Mouse (Mus musculus) liver, adult 2 months (tissue): Measurements from ENCODE around the gene Sgf29. TPM values are rescaled to one million over a fixed set of nuclear protein-coding genes. Genes with fewer than 3 reads are reported as not detected.

Experiments
- DNase-seq: peaks from one replicate; pipeline ENCODE4 v3.0.0-alpha.2; 2011; ENCODE audit warnings: low read depth, low spot score; ENCODE audit errors: extremely low read depth
- H3K27ac ChIP-seq: fragments of 200-500 bp; replicated peaks from 2 replicates; pipeline ENCODE4 v1.5.1; 2012; ENCODE audit warnings: low read depth, mild to moderate bottlenecking, control low read depth, inconsistent platforms, low read length; ENCODE audit not compliant: insufficient read depth
- H3K27me3 ChIP-seq: fragments of 200-500 bp; 2 replicates; pipeline ENCODE4 v1.6.1; 2012; ENCODE audit warnings: mild to moderate bottlenecking, moderate library complexity, low read length, inconsistent platforms; ENCODE audit not compliant: control insufficient read depth, insufficient read depth
- H3K36me3 ChIP-seq: fragments of 200-500 bp; 2 replicates; pipeline ENCODE4 v1.6.1; 2012; ENCODE audit warnings: low read length, inconsistent platforms; ENCODE audit not compliant: control insufficient read depth, insufficient read depth
- H3K4me1 ChIP-seq: fragments of 200-500 bp; 2 replicates; pipeline ENCODE4 v1.6.1; 2011; ENCODE audit warnings: low read length; ENCODE audit not compliant: control insufficient read depth, insufficient read depth
- H3K4me3 ChIP-seq: fragments of 200-500 bp; 2 replicates; pipeline ENCODE4 v1.5.1; 2011; ENCODE audit warnings: low read depth, mild to moderate bottlenecking, control low read depth, low read length, moderate library complexity; ENCODE audit not compliant: insufficient read depth
- H3K79me2 ChIP-seq: fragments of 200-500 bp; 2 replicates; pipeline ENCODE4 v1.6.1; 2012; ENCODE audit warnings: inconsistent platforms, mild to moderate bottlenecking, low read length, moderate library complexity; ENCODE audit not compliant: control insufficient read depth, insufficient read depth
- H3K9ac ChIP-seq: fragments of 200-500 bp; 2 replicates; pipeline ENCODE4 v1.6.1; 2012; ENCODE audit warnings: low read depth, mild to moderate bottlenecking, control low read depth, inconsistent platforms, low read length
- CTCF ChIP-seq: fragments of 200-500 bp; IDR thresholded peaks from 2 replicates; pipeline ENCODE4 v1.5.1; 2011; ENCODE audit warnings: low read depth, low read length, control low read depth
- POLR2A ChIP-seq: fragments of 200-500 bp; IDR thresholded peaks from 2 replicates; pipeline ENCODE4 v1.6.1; 2011; ENCODE audit warnings: low read length, control low read depth; ENCODE audit not compliant: insufficient read depth; ENCODE audit errors: extremely low read depth
- WGBS: fragments of 180-500 bp; shearing (Covaris S2); methylation state at CpG from one replicate; pipeline ENCODE4 v1.1.7; 2018; 5-methylcytosine and 5-hydroxymethylcytosine counted together
- polyA plus RNA-seq: library from polyadenylated mRNA; depleted of rRNA; stranded (reverse); fragments of >200 nt; gene quantifications from 2 replicates; pipeline ENCODE4 v1.2.3, GENCODE M21; 2012
- total RNA-seq: library from RNA; depleted of rRNA; stranded (reverse); fragments of >200 nt; gene quantifications from 2 replicates; pipeline ENCODE4 v1.2.3, GENCODE M21; 2014

The Sgf29 gene
- total and polyA plus RNA-seq, 2 experiments, result 7.7 to 54.2 TPM

- Histone ChIP-seq H3K4me1 (no peaks in the 10 kb centered on the region), H3K79me2 (no peaks in the 10 kb centered on the region), H3K36me3 (no peaks in the 10 kb centered on the region), H3K27ac (no peak overlapping the region), H3K27me3 (no peaks in the 10 kb centered on the region), H3K4me3 (no peak overlapping the region), H3K9ac (no peak overlapping the region)
- TF ChIP-seq CTCF, result no peak
- no peak for TF ChIP-seq POLR2A
- 93% methylated on average over 3 of the region's 3 CpGs for WGBS
- no peak for DNase-seq
These were observed 36.4 kb upstream of the Sgf29 start for GRCm38 (mm10) chr7:126612736-126613135.

- WGBS, result 70% methylated on average over 3 of the region's 3 CpGs
- H3K36me3 ChIP-seq, result no peaks in the 10 kb centered on the region
- TF ChIP-seq POLR2A (no peak), CTCF (no peak)
- no peaks in the 10 kb centered on the region for H3K4me1 ChIP-seq
- DNase-seq, result no peak
- no peak overlapping the region for H3K9ac ChIP-seq
- no peak overlapping the region for H3K4me3 ChIP-seq
- no peak overlapping the region for H3K27ac ChIP-seq
- H3K27me3 ChIP-seq, result no peaks in the 10 kb centered on the region
- H3K79me2 ChIP-seq, result no peaks in the 10 kb centered on the region
These were observed 32.4 kb upstream of the Sgf29 start for GRCm38 (mm10) chr7:126616707-126617106.

- no peaks in the 10 kb centered on the region for H3K36me3 ChIP-seq
- H3K4me1 ChIP-seq, result no peaks in the 10 kb centered on the region
- H3K4me3 ChIP-seq, result no peak overlapping the region
- no peak overlapping the region for H3K9ac ChIP-seq
- TF ChIP-seq POLR2A (no peak), CTCF (no peak)
- H3K79me2 ChIP-seq, result no peaks in the 10 kb centered on the region
- WGBS, result 89% methylated on average over 10 of the region's 10 CpGs
- no peak for DNase-seq
- no peaks in the 10 kb centered on the region for H3K27me3 ChIP-seq
- H3K27ac ChIP-seq, result no peak overlapping the region
These were observed 29.4 kb upstream of the Sgf29 start for GRCm38 (mm10) chr7:126619559-126620275.

GRCm38 (mm10) chr7:126621452-126622359 lies 27.4 kb upstream of the Sgf29 start:
- Histone ChIP-seq H3K27me3 (no peaks in the 10 kb centered on the region), H3K36me3 (no peaks in the 10 kb centered on the region), H3K9ac (no peak overlapping the region), H3K27ac (no peak overlapping the region), H3K4me3 (no peak overlapping the region), H3K4me1 (peaks cover 2% of the 10 kb centered on the region), H3K79me2 (no peaks in the 10 kb centered on the region)
- TF ChIP-seq CTCF (no peak), POLR2A (no peak)
- no peak for DNase-seq
- WGBS, result 83% methylated on average over 9 of the region's 9 CpGs

GRCm38 (mm10) chr7:126623381-126623780 lies 25.7 kb upstream of the Sgf29 start:
- Histone ChIP-seq H3K9ac (no peak overlapping the region), H3K79me2 (no peaks in the 10 kb centered on the region), H3K4me3 (no peak overlapping the region), H3K4me1 (peaks cover 2% of the 10 kb centered on the region), H3K27me3 (no peaks in the 10 kb centered on the region), H3K27ac (no peak overlapping the region), H3K36me3 (no peaks in the 10 kb centered on the region)
- TF ChIP-seq POLR2A (no peak), CTCF (no peak)
- no peak for DNase-seq
- 88% methylated on average over 1 of the region's 1 CpGs for WGBS
